Mouse (Mus musculus) hindbrain, postnatal 0 days (tissue): ENCODE measurements around the gene Ehd1. TPM values are rescaled to one million over a fixed set of nuclear protein-coding genes. Genes with fewer than 3 reads are reported as not detected.
A peak's percentile ranks its signal among the peaks of the same experiment; 100 is the strongest.

Source experiments
- ATAC-seq: fragments of 200-750 bp; cut with Nextera tagmentation; 2 replicates; pipeline ENCODE4 v1.8.0; 2017; ENCODE audit warnings: mild to moderate bottlenecking, moderate TSS enrichment, moderate library complexity
- DNase-seq: peaks from one replicate; pipeline ENCODE4 v3.0.0-alpha.2; 2015; ENCODE audit warnings: low spot score
- H3K27ac ChIP-seq: fragments of 300-500 bp; sonication (generic); 2 replicates; pipeline ENCODE4 v1.5.1; 2014; ENCODE audit warnings: mild to moderate bottlenecking
- H3K27me3 ChIP-seq: fragments of 300-500 bp; sonication (generic); 2 replicates; pipeline ENCODE4 v1.6.1; 2014; ENCODE audit warnings: low read length, mixed read lengths; ENCODE audit not compliant: insufficient read depth
- H3K36me3 ChIP-seq: fragments of 300-500 bp; sonication (generic); 2 replicates; pipeline ENCODE4 v1.6.1; 2014; ENCODE audit warnings: low read length, mixed read lengths; ENCODE audit not compliant: insufficient read depth
- H3K4me1 ChIP-seq: fragments of 300-500 bp; sonication (generic); 2 replicates; pipeline ENCODE4 v1.6.1; 2014; ENCODE audit warnings: antibody characterized with exemption, low read length, mixed read lengths; ENCODE audit not compliant: insufficient read depth
- H3K4me2 ChIP-seq: fragments of 300-500 bp; sonication (generic); 2 replicates; pipeline ENCODE4 v1.6.1; 2014; ENCODE audit warnings: low read depth, mild to moderate bottlenecking, low read length, moderate library complexity, mixed read lengths
- H3K4me3 ChIP-seq: fragments of 300-500 bp; sonication (generic); 2 replicates; pipeline ENCODE4 v1.5.1; 2014; ENCODE audit warnings: low read length
- H3K9ac ChIP-seq: fragments of 300-500 bp; sonication (generic); replicated peaks from 2 replicates; pipeline ENCODE4 v1.6.1; 2014; ENCODE audit warnings: mild to moderate bottlenecking, low read length, moderate library complexity, mixed read lengths
- H3K9me3 ChIP-seq: fragments of 300-500 bp; sonication (generic); 2 replicates; pipeline ENCODE4 v1.6.1; 2016; ENCODE audit warnings: low read length, mixed read lengths
- CTCF ChIP-seq: IDR thresholded peaks from 2 replicates; pipeline ENCODE4 v1.5.1; 2016; ENCODE audit warnings: antibody characterized with exemption, control low read depth, low read depth
- WGBS: fragments of 180-500 bp; shearing (Covaris S2); extraction: QIAGEN DNeasy Blood & Tissue Kit; methylation state at CpG from one replicate; pipeline ENCODE4 v1.1.7; 2014; 5-methylcytosine and 5-hydroxymethylcytosine counted together
- polyA plus RNA-seq: library from polyadenylated mRNA; unstranded; fragments of >200 nt; fragmentation: Nextera tagmentation; extraction: Ambion mirVana; gene quantifications from 2 replicates; pipeline ENCODE4 v1.2.1, GENCODE M21; 2015
- total RNA-seq: library from RNA; depleted of rRNA; stranded (reverse); fragments of >200 nt; gene quantifications from 2 replicates; pipeline ENCODE4 v1.2.3, GENCODE M21; 2014

Ehd1 gene
- total and polyA plus RNA-seq, 2 experiments from 2014 or later: 77.5 to 135 TPM

DNA sequence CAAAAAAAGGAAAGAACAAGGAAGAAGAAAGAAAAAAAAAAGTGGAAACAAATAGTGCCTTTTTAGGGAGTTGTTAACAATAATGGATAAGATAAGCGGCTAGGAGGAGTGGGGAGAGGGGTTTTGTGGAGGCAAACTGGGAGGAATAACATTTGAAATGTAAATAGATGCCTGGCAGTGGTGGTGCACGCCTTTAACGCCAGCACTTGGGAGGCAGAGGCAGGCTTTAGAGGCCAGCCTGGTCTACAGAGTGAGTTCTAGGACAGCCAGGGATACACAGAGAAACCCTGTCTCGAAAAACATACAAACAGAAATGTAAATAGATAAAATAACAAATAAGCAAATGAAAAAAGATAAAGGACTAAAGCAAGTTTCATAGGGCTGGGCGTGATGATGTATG, 35.8 kb upstream of the Ehd1 start:
- DNase-seq (no peak), ATAC-seq (no peak)
- Histone ChIP-seq H3K27ac (0 out of 2 replicates have a peak overlapping the region, but pooled peaks have one; percentile 41), H3K36me3 (peaks cover 16% of the 10 kb centered on the region; the same call in 1 of the 2 replicates), H3K4me3 (no peak overlapping the region), H3K4me1 (peaks cover 10% of the 10 kb centered on the region; the same call in 1 of the 2 replicates), H3K4me2 (no peak overlapping the region), H3K9ac (no peak overlapping the region), H3K9me3 (no peaks in the 10 kb centered on the region), H3K27me3 (no peaks in the 10 kb centered on the region)
- WGBS: 35% methylated on average over 5 of the region's 5 CpGs
- TF ChIP-seq CTCF: no peak

DNA sequence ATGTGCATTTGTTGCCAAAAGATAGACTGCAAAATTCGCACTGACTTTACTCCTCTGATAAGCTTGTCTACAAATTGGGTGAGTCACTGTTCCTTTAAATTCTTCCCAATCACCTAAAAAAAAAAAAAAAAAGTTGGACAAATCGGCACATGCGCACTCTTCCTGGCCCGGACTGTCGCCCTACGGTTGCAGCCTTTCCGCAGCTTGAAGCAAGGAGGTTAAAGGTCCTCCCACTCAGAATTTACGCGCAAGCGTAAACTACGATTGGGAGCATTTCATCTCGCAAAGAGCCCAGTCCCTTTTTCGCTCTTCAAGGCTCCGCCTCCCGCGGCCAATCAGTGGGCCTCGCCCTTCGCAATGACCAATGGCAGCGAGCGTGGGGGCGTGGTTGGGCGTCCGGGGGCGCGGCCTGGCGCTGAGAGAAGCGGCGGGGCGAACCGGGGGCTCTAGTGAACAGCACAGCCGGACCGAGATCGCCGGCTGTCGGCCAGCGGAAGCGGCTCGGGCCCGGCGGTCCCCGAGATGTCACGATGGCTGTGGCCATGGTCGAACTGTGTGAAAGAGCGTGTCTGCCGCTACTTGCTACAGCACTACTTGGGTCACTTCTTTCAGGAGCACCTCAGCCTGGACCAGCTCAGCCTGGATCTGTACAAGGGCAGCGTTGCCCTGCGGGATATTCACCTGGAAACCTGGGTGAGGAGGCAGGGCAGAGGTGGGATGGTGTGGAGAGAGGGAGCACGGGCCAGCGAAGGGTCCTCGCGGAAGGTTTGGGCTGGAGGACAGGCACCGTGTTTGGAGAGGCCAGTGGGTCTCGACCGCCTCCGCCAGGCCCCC, 35.0 kb upstream of the Ehd1 start, which contains the start of gene Atg2a:
Gene Atg2a (plus strand): TSS at position 395 of the 834 bp plus-strand sequence.
- H3K4me1 ChIP-seq: peaks cover 8% of the 10 kb centered on the region; the same call in 1 of the 2 replicates
- H3K4me2 ChIP-seq: peak within 1 kb of the TSS; percentile 79
- no peaks in the 10 kb centered on the region for H3K9me3 ChIP-seq
- peak within 1 kb of the TSS; percentile 86 for H3K4me3 ChIP-seq
- peak within 1 kb of the TSS; percentile 77 for H3K27ac ChIP-seq
- DNase-seq: peak; percentile 100
- peak; percentile 19 for TF ChIP-seq CTCF
- under 1% methylated on average over 55 of the region's 55 CpGs for WGBS
- peak within 1 kb of the TSS; percentile 93 for H3K9ac ChIP-seq
- peak; percentile 96 for ATAC-seq
- no peaks in the 10 kb centered on the region for H3K27me3 ChIP-seq
- peaks cover 22% of the 10 kb centered on the region; the same call in 1 of the 2 replicates for H3K36me3 ChIP-seq

DNA sequence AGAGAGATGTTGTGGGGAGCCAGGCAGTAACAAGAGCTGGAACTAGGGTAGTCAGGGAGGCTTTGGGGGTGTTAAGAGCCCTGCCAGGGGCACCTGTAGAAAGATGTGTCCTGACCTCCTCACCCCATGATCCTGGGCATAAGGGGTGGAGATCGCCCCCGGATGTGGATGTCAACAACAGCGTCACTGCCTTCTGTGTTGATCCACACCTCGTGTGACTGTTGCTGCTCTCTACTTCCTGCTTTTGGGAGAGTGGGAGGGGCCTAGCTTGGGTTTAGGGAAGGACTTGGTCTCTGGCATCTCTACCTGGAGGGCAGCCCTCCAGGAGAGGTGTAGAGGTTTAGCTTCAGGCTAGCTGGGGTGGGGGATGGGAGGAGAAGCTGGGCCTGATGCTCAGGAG, 34.2 kb upstream of the Ehd1 start:
- H3K9ac ChIP-seq: peak overlapping the region; percentile 93
- H3K4me2 ChIP-seq: peak overlapping the region; percentile 79
- TF ChIP-seq CTCF: no peak
- peak overlapping the region; percentile 86 for H3K4me3 ChIP-seq
- H3K36me3 ChIP-seq: peaks cover 28% of the 10 kb centered on the region; the same call in 1 of the 2 replicates
- no peaks in the 10 kb centered on the region for H3K27me3 ChIP-seq
- WGBS: 1% methylated on average over 4 of the region's 4 CpGs
- H3K9me3 ChIP-seq: no peaks in the 10 kb centered on the region
- ATAC-seq: 0 out of 2 replicates have a peak, but pooled peaks have one; percentile 8
- peak overlapping the region; percentile 77 for H3K27ac ChIP-seq
- H3K4me1 ChIP-seq: peaks cover 7% of the 10 kb centered on the region; the same call in 1 of the 2 replicates
- DNase-seq: peak; percentile 49

DNA sequence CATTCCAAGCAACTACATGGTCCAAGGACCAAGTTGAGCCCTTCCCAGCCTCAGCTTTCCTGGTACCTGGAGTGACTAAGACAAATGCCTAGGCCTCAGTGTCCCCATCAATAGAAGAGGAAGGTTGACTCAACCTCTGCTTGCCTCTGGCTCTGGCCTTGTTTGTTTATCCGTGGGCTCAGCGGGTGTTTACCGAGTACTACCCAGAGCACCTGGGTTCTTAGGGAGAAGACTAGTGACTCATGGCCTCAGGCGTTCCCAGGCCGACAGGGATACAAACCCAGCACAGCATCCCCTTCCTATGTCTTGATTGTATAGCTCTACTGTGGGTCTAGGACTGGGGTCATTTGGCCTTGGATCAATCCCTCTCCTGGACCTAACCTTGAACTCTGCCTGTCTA, 33.3 kb upstream of the Ehd1 start:
- Histone ChIP-seq H3K36me3 (peaks cover 37% of the 10 kb centered on the region), H3K27me3 (no peaks in the 10 kb centered on the region), H3K4me2 (no peak overlapping the region), H3K27ac (no peak overlapping the region), H3K9me3 (no peaks in the 10 kb centered on the region), H3K9ac (no peak overlapping the region), H3K4me1 (peaks cover 7% of the 10 kb centered on the region; the same call in 1 of the 2 replicates), H3K4me3 (no peak overlapping the region)
- no peak for TF ChIP-seq CTCF
- ATAC-seq (no peak), DNase-seq (no peak)
- 82% methylated on average over 5 of the region's 5 CpGs for WGBS

DNA sequence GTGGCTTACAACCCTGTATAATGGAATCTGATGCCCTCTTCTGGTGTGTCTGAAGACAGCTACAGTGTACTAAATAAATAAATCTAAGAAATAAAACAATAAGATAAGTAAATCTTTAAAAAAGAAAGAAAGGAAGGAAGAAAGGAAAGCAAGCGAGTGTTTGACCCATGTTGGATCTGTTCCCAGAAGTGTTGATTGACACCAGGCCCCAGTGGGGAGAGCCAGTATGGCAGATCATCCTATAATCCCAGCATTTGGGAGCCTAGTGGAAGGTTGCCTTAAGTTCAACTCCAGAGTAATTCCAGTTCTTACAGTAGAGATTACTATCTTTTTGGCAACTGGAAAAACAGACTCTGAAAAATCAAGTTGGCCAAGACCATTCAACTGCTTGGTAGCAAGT, 30.7 kb upstream of the Ehd1 start:
- Histone ChIP-seq H3K27me3 (no peaks in the 10 kb centered on the region), H3K36me3 (peaks cover 52% of the 10 kb centered on the region), H3K27ac (no peak overlapping the region), H3K4me2 (no peak overlapping the region), H3K9ac (no peak overlapping the region), H3K9me3 (no peaks in the 10 kb centered on the region), H3K4me1 (peaks cover 7% of the 10 kb centered on the region; the same call in 1 of the 2 replicates), H3K4me3 (no peak overlapping the region)
- DNase-seq: no peak
- 51% methylated on average over 1 of the region's 1 CpGs for WGBS
- TF ChIP-seq CTCF: no peak
- no peak for ATAC-seq

DNA sequence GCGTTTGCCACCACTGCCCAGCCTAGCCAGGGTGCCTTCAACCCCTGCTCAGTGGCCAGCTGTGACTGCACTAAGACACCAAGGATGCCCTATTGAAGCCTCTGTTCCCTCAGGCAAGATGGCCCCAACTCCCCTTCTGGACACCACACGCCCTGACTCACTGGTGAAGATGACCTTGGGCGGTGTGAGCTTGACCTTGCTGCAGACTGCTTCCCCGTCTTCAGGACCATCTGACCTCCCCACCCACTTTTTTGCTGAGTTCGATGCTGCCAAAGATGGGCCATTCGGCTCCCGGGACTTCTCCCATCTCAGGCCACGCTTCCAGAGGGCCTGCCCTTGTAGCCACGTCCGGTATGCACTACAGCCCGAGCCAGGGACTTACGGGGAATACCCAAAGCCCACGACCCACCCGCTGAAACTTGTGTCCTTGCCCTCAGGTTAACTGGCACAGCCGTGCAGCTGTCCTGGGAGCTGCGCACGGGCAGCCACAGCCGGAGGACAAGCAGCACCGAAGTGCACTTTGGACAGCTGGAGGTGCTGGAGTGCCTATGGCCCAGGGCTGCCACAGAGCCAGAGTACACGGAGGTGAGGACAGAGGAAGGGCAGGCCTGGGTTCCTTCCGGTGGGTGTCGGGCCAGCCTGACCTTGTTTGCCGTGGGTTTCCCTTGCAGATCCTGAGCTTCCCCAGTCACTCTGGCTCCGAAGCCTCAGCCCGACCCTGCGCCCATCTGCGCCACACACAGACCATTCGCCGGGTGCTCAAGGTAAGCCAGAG, 28.8 kb upstream of the Ehd1 start:
- no peaks in the 10 kb centered on the region for H3K27me3 ChIP-seq
- DNase-seq (no peak), ATAC-seq (no peak)
- no peak overlapping the region for H3K27ac ChIP-seq
- WGBS: 94% methylated on average over 29 of the region's 29 CpGs
- TF ChIP-seq CTCF: no peak
- peaks cover 70% of the 10 kb centered on the region for H3K36me3 ChIP-seq
- H3K4me1 ChIP-seq: peaks cover 2% of the 10 kb centered on the region; the same call in 1 of the 2 replicates
- no peaks in the 10 kb centered on the region for H3K9me3 ChIP-seq
- H3K4me2 ChIP-seq: no peak overlapping the region
- H3K9ac ChIP-seq: no peak overlapping the region
- H3K4me3 ChIP-seq: no peak overlapping the region
